Mouse (Mus musculus) layer of hippocampus, adult 2 months (tissue): ENCODE data around the gene Foxn3. TPM values are rescaled to one million over a fixed set of nuclear protein-coding genes. Genes with fewer than 3 reads are reported as not detected.
A peak's percentile ranks its signal among the peaks of the same experiment; 100 is the strongest.

Source experiments
- DNase-seq, 2 experiments: peaks; one replicate each; pipeline ENCODE4 v3.0.0; 2022; ENCODE audit warnings: low spot score in 2 of 2
- H3K27ac ChIP-seq: fragments of 200-600 bp; 2 replicates; pipeline ENCODE4 v1.8.1; 2022
- H3K4me3 ChIP-seq: fragments of 200-600 bp; 2 replicates; pipeline ENCODE4 v1.8.1; 2022; ENCODE audit warnings: mild to moderate bottlenecking
- CTCF ChIP-seq: fragments of 200-600 bp; conservative IDR thresholded peaks from 2 replicates; pipeline ENCODE4 v1.8.1; 2022; ENCODE audit warnings: antibody characterized with exemption, mild to moderate bottlenecking, moderate library complexity
- total RNA-seq, 2 experiments: library from RNA; stranded (reverse); gene quantifications; 2 replicates each; pipeline ENCODE4 v1.2.3; 2021

Gene Foxn3
- total RNA-seq, 2 experiments from 2014 or later = 45.9 to 53.7 TPM

DNA sequence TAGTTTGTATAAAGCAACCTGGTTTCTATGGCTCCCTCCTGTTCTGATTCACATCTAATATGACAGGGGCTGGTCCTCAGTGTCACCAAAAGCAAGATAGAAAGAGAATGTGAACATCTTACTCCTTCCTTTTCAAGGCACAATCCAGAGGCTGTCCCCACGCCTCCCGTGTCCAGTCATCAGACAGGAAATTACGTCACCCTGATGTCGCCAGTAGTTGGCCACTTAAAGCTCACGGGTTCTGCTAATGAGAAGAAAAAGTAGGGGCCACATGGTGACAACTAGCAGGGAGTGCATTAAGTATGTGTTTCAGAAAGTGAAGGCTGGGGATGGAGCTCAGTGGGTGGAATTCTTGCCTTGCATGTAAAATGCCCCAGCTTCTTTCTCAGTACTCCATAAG is 99.1 kb downstream of the Foxn3 start:
- no peak for DNase-seq
- H3K27ac ChIP-seq = no peak overlapping the region
- no peak overlapping the region for H3K4me3 ChIP-seq
- TF ChIP-seq CTCF = no peak

- DNase-seq = no peak
- TF ChIP-seq CTCF = no peak
- H3K4me3 ChIP-seq = no peak overlapping the region
Measured at GRCm38 (mm10) chr12:99462846-99463245, 100.5 kb downstream of the Foxn3 start.

GRCm38 (mm10) chr12:99462302-99462701 is 101.1 kb downstream of the Foxn3 start:
- TF ChIP-seq CTCF = no peak
- no peak for DNase-seq

More at GRCm38 (mm10) chr12:99462846-99463245, 100.5 kb downstream of the Foxn3 start:
- no peak overlapping the region for H3K27ac ChIP-seq

GRCm38 (mm10) chr12:99457521-99458205 is 105.7 kb downstream of the Foxn3 start:
- Histone ChIP-seq H3K4me3 (peak overlapping the region; percentile 17; the same call in 1 of the 2 replicates), H3K27ac (no peak overlapping the region)
- TF ChIP-seq CTCF = no peak
- DNase-seq = peak in 1 of 2 experiments; percentile 52

More at GRCm38 (mm10) chr12:99462302-99462701, 101.1 kb downstream of the Foxn3 start:
- H3K27ac ChIP-seq = no peak overlapping the region
- H3K4me3 ChIP-seq = no peak overlapping the region

DNA sequence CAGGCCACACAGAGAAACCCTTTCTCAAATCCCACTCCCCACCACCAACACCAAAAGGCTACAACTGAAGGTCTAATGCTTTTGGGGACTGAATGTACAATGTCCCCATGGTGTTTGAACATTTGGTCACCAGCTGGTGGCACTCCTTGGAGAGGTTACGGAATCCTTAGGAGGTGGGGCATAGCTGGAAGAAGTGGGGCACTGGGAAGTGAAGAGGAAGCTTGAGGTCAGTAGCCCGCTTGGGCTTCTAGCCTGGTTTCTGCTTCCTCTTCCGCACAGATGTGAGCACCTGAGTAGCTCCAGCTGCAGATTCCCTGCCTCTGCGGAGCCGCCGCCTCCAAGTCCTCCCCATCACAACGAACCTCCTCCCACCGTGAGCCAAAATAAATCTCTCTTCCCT is 107.8 kb downstream of the Foxn3 start:
- no peak for TF ChIP-seq CTCF

DNA sequence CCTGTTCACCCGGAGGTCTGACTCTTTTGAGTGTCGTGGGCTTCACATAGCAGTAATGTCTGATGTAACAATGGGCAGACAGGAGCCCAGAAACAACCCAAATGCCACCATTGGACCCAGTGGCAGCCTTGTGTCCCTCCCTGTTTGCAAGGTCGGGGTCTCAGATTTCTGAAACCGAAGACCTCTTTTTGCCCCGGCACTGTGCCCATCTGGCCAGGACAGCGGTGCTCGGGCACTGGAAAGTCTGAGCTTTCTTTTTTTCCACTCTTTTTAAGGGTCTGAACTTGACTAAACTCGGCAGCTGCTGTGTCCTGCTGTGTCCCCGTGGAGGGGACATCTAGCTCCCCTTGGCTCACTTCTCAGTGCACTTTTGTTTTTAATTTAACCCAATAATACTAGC is 109.0 kb downstream of the Foxn3 start:
- TF ChIP-seq CTCF = no peak
- H3K4me3 ChIP-seq = no peak overlapping the region
- H3K27ac ChIP-seq = no peak overlapping the region
- no peak for DNase-seq

More for the DNA sequence above, 107.8 kb downstream of the Foxn3 start:
- no peak for DNase-seq
- no peak overlapping the region for H3K4me3 ChIP-seq
- no peak overlapping the region for H3K27ac ChIP-seq

DNA sequence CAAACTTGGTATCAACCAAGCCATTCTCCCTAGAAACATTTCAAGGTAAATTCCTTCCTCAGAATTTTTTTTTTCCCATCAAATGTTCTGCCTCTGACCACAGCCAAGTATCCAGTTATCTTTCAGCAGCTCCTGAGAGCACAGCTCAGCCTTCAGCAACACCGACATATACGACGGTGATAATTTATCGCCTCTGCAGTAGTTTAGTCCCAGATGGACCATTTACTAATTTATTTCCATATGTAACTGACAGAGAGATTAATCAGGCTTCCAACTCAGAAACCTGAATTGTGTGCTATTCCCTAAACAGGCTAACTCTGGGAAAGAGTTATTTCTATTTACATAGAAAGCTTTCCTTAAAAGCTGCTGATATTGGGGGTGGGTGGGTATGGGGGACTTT is 109.6 kb downstream of the Foxn3 start:
- no peak for TF ChIP-seq CTCF
- DNase-seq = no peak
- Histone ChIP-seq H3K27ac (no peak overlapping the region), H3K4me3 (no peak overlapping the region)

GRCm38 (mm10) chr12:99450076-99450475 is 113.3 kb downstream of the Foxn3 start:
- Histone ChIP-seq H3K4me3 (no peak overlapping the region), H3K27ac (no peak overlapping the region)
- no peak for DNase-seq
- TF ChIP-seq CTCF = no peak

GRCm38 (mm10) chr12:99447791-99448190 is 115.6 kb downstream of the Foxn3 start:
- Histone ChIP-seq H3K4me3 (no peak overlapping the region), H3K27ac (no peak overlapping the region)
- no peak for DNase-seq
- TF ChIP-seq CTCF = no peak

GRCm38 (mm10) chr12:99445018-99445674 is 118.2 kb downstream of the Foxn3 start:
- no peak for DNase-seq
- no peak for TF ChIP-seq CTCF
- Histone ChIP-seq H3K4me3 (no peak overlapping the region), H3K27ac (no peak overlapping the region)

- DNase-seq = no peak
- TF ChIP-seq CTCF = no peak
- Histone ChIP-seq H3K27ac (no peak overlapping the region), H3K4me3 (no peak overlapping the region)
Measured at GRCm38 (mm10) chr12:99442819-99443218, 120.6 kb downstream of the Foxn3 start.

DNA sequence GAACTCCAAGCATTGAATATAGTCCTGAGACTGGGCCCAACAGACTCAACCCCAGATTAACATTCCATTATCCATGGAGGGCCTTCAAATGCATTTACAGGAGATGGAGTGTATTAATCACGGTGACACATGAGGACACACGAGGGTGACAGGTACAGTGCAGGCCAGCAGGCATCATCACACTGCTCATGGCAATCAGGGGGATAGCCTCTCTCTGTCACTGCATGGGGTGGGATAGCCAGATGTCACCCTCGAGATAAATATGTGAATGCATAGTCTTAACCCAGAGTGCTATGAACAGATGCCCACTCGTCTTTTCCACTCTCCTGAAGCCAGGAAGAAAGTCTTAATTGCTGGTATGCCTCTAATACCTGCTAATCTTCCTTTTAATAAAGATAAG is 122.4 kb downstream of the Foxn3 start:
- no peak for TF ChIP-seq CTCF
- H3K4me3 ChIP-seq = no peak overlapping the region
- no peak overlapping the region for H3K27ac ChIP-seq
- DNase-seq = no peak

DNA sequence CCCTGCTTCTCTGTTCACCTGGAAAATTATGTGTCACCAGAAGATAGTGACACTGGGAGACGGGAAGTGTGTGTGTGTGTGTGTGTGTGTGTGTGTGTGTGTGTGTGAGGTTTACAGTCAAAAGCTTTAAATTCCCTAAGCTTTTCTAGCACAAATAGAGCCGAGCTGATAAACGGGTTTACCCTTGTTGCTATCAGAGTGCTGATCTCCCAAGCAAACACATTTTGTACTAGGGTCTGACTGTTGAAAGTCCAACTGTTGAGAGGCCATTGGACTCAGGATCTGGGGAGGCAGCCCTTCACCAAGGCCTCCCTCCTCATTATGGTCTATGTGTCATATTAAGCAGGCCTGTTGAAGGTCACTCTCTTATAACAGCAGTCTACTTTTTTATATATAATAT is 123.4 kb downstream of the Foxn3 start:
- no peak for DNase-seq
- TF ChIP-seq CTCF = no peak
- no peak overlapping the region for H3K4me3 ChIP-seq
- H3K27ac ChIP-seq = no peak overlapping the region

- no peak overlapping the region for H3K4me3 ChIP-seq
- TF ChIP-seq CTCF = no peak
- no peak for DNase-seq
- no peak overlapping the region for H3K27ac ChIP-seq
Measured at GRCm38 (mm10) chr12:99435189-99435588, 128.2 kb downstream of the Foxn3 start.
